Mouse (Mus musculus) mesoderm, embryonic 11.5 days (tissue): ENCODE measurements around the gene Zeb2.

Experiments
- DNase-seq: peaks from one replicate; pipeline ENCODE4 v3.0.0-alpha.2; 2012; ENCODE audit warnings: low read depth, low spot score

Gene Zeb2

DNA sequence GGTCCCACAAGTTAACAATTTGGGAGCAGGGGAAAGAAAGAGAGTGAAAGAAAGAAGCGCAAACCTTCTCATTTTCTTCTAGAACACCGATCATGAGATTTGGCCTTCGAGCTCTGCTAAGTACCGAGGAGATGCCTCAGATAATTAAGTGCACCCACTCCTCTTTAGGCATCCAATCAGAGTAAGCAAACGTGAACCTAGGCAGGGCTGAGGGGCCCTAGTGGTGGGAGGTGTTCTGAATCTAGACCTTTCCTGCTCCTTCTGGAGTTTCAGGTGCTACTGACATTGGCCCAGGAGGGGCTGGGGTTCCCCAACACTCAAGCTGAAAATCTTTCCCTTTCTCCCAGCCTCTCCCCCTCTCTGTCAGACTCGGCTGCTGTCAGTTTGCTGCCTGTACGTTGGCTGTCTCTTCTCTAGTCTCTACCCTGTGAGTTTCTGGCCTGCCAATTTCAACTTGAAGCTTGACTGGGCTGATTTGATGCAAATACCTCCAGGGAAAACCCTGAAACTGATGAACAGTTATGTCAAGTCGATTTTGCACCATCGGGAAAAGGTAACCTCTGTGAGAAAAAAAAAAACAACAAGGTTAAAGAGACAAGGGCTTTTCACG is 20.5 kb downstream of the Zeb2 start:
- no peak for DNase-seq

- peak; percentile 65 for DNase-seq
These were observed 21.4 kb downstream of the Zeb2 start for GRCm38 (mm10) chr2:45095825-45096224.

DNA sequence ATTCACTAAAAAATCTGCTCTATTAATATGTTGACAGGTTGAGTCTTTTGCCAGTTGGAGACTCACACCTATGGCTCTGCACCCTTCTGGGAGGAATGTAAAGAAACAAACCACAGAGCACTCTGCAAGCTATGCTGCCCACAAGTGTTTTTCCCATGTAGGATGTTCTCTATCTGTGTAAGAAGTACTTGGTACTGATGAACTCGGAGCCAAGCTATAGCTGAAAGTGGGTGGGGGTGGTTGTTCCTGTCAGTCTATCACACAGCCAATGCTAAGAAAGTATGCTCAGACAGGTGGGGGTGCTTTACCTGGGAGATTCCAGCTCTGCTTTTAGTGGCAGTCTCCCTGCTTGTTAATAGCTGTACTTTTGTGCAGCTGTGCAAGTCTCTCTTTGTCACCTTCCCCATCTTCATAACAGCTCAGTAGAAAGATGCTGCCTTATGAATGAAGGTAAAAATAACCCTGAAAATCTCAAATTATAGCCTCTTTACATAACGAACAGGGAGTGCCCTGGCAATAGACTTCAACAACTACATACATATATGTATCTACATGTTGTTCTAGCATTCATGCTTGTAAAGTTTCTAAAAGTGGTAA is 22.7 kb downstream of the Zeb2 start:
- no peak for DNase-seq

- no peak for DNase-seq
These were observed 23.7 kb downstream of the Zeb2 start for GRCm38 (mm10) chr2:45093479-45093878.

- DNase-seq: no peak
These were observed 24.5 kb downstream of the Zeb2 start for GRCm38 (mm10) chr2:45092654-45093053.

DNA sequence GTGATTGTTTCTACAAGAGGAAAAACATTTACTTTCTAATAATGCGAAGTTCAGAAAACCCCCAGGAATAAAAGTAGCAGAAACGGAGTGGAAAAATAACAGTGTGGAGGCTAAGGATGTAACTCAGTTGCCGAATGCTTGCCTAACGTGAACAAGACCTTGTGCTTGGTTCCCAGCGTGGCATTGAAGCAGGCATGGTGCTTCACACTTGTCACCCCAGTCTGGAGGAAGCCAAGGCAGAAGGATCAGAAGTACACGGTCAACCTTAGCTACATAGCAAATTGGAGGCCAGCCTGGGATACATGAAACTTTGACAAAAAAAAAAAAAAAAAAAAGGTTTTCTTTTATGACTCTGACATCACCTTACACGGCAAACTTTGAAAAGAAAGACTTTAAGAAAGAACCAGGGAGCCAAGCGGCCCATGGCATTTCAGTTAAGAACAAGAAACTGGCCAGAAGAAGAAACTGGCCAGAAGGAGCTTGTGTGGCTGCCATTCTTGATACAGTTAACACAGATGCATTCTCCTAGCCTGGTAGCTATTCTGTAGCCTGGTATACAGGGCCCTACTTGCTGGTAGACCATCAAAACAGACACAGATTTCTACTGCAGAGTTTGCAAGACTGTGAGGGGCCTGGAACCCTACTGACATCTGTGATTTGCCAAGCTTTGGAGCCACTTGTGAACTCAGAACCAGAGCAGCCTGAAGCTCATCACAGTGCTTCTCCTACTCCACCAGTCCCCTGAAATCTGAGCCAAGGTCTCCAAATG is 26.5 kb downstream of the Zeb2 start:
- no peak for DNase-seq

- no peak for DNase-seq
These were observed 28.0 kb downstream of the Zeb2 start for GRCm38 (mm10) chr2:45089251-45089530.

GRCm38 (mm10) chr2:45088435-45089250 is 28.6 kb downstream of the Zeb2 start:
- DNase-seq: no peak

DNA sequence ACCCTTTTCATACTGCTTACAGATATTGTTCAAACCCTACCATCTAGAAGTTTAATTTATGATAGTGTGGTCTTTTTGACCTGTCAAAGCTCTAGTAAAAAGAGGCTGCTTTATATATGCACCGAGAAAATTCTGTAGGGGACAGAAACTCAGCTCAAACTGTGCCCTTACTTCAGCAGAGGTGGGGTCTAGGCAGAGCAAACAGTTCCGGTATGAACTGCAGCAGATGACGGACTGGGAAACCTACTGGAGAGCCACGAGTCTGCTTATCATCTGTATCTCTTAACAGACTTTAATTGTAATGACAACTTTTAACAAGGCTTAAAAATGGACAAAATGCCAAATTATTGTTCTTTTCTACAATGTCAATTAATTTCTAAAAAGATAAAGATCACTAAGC is 30.0 kb downstream of the Zeb2 start:
- DNase-seq: no peak

GRCm38 (mm10) chr2:45085653-45086052 is 31.5 kb downstream of the Zeb2 start:
- no peak for DNase-seq

GRCm38 (mm10) chr2:45083042-45083441 is 34.2 kb downstream of the Zeb2 start:
- DNase-seq: no peak

- no peak for DNase-seq
These were observed 35.6 kb downstream of the Zeb2 start for GRCm38 (mm10) chr2:45081559-45081958.

DNA sequence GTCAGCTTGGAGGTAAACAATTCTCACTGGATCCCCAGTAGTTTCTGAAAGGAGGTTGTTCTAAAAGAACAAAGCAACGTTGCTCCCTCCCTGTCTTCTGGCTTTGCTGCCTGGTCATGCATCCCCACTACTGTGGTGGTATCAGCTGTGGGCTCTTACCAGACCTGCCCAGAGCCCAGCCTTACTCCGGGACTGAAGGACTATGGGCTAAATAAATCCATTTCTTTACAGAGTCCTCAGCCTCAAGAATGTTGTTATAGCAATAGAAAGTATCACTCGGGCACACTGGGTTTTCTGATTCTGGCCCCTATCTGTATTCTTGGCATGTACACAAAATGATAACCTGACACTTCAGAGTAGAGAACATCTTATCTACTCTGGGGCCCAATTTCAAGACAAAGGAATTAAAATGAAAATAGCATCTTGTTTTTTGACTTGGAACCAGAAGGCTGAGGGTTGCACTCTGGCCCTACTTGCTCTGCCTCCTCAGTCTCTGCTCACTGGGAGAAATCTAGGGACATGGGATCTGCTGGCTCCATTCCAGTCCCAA is 39.2 kb downstream of the Zeb2 start:
- DNase-seq: no peak

DNA sequence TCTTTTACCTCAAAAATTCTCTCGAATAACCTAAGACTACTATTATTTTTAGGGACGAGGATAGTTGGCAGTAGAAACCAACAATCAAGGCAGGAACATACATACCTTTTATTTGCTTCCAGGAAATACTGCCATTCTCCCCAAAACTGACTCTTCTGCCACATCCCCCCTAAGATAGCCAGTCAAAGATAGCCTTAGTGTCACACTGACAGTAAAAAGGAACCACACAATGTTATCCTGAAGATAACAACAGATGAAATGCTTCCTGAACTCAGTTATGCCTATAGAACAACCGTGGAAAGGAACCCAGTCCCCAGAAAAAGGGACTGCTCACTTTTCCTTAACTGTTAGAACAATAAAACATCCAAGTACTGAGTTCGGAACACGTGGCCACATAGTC is 39.8 kb downstream of the Zeb2 start:
- no peak for DNase-seq

GRCm38 (mm10) chr2:45073025-45073424 is 44.2 kb downstream of the Zeb2 start:
- DNase-seq: no peak

- no peak for DNase-seq
These were observed 45.9 kb downstream of the Zeb2 start for GRCm38 (mm10) chr2:45071296-45071695.

DNA sequence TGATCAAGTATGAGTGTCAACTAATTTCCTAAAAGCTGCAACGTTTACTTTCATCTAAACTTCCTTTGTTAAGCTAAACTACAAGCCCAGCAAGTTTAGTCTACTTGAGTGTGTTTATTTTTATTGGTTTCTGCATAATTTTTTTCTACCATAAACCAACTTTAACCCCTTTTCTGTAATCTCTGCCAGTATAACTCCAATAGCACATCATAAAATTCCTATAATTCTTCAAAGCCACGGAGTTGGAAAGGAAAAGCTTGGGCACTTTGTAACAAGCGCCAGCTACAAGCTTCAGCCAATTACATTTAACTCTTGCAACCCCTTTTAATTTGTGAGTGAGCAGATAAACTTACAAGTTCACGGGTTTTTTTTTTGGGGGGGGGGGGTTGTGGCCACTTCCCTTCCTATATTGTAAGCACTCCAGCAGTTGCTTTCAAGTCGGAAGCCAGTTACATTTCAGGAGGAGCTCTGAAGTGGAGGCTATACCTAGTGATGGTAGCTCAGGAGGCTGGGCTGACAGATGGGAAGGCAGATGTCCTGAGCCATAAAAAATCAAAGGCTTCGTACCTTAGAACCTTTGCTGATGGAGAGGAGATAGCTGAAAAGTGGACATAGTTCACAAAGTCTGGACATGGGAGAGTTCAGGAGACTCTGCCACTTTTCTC is 46.5 kb downstream of the Zeb2 start:
- DNase-seq: no peak

- DNase-seq: no peak
These were observed 48.2 kb downstream of the Zeb2 start for GRCm38 (mm10) chr2:45068792-45069550.

- DNase-seq: peak; percentile 71
These were observed 50.1 kb downstream of the Zeb2 start for GRCm38 (mm10) chr2:45067116-45067515.

DNA sequence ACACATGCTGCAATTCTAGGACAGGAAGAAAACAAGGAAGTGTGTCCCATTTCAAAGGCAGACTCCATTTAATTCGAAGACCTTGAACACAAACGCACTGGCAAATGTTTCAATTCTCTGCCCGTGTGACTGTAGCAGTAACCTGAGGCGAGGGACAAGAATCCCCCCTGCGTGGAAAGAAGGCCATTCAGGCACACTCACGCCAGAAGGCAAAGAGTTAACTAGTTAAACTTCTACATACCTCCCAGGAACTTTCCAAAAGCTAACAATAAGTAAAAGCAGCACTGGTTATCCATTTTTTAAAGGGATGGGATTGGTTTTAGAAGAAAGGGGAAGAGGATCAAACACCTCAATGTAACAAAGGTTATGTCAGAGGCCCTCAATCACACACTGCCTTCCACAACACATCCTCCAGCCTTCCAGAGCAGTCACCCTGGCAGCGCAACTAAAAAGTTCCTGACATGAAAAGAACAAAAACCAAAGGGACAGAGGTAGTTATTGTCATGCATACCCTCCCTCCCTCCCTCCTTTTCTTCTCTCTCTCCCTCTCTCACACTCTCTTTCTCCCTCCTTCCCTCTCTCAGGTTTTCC is 53.8 kb downstream of the Zeb2 start:
- peak; percentile 32 for DNase-seq
